Mouse (Mus musculus) left cerebral cortex, adult 2 months (tissue): ENCODE data around the gene Aqp6. TPM values are rescaled to one million over a fixed set of nuclear protein-coding genes. Genes with fewer than 3 reads are reported as not detected.

ENCODE experiments used
- DNase-seq, 2 experiments: peaks; one replicate each; pipeline ENCODE4 v3.0.0; 2021 to 2022; ENCODE audit warnings: low spot score in 2 of 2, mixed read lengths in 1 of 2; ENCODE audit errors: extremely low spot score in 1 of 2
- H3K27ac ChIP-seq: fragments of 200-600 bp; 2 replicates; pipeline ENCODE4 v1.8.1; 2022
- H3K4me3 ChIP-seq: fragments of 200-600 bp; 2 replicates; pipeline ENCODE4 v1.8.1; 2022
- CTCF ChIP-seq: fragments of 200-600 bp; IDR thresholded peaks from 2 replicates; pipeline ENCODE4 v1.8.1; 2022; ENCODE audit warnings: antibody characterized with exemption, mild to moderate bottlenecking, moderate library complexity
- intact Hi-C: fragments of 180-260 bp; cut with DNase I; formaldehyde crosslinking; loops from one replicate; pipeline ENCODE4 v1.15.1; 2025
- total RNA-seq, 2 experiments: library from RNA; stranded (reverse); gene quantifications; 2 replicates each; pipeline ENCODE4 v1.2.3; 2021

The Aqp6 gene
- total RNA-seq, 2 experiments from 2014 or later, result 0.61 to 0.70 TPM

DNA sequence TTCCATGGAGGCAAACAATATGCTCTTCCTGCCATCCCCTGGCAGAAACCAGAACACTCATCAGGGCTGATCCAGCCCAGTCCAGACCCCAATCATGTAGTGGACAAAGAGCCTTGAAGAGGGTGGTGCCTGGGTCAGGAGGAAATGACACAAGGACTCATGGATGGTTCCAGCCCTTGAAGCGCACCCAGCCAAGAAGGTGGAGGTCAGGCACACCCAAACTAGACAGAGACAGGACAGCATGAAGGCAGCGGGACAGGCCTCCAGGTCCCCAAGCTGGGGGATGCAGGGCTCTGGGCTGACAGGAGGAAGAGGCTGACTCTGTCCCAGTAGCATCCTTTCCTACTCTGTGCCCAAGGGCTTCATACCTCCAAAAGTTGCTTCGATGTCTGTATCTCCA is 14.7 kb upstream of the Aqp6 start:
- Histone ChIP-seq H3K27ac (no peak overlapping the region), H3K4me3 (no peak overlapping the region)
- intact Hi-C loops, result no loop called here
- DNase-seq, result no peak
- TF ChIP-seq CTCF, result no peak

DNA sequence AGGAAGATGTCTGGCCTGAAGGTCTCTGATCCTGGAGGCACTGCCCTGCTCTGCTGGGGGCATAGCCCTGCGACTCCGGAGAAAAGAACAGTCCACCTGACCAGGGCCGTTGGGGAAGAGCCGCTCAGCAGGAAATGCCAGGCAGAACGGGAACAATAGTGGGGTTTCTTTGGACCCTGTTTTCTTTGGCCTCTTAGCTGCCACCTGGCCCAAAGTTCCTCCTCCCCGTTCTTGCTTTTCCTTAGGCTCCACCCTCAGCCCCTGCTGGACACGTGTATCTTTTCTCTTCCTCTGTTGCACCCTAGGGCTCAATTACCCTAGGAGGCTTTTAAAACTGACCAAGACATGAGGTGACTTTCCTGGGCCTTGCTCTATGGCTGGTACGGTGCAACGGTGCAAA is 12.0 kb upstream of the Aqp6 start:
- Histone ChIP-seq H3K4me3 (no peak overlapping the region), H3K27ac (no peak overlapping the region)
- DNase-seq, result no peak
- intact Hi-C loops, result no loop called here
- no peak for TF ChIP-seq CTCF

DNA sequence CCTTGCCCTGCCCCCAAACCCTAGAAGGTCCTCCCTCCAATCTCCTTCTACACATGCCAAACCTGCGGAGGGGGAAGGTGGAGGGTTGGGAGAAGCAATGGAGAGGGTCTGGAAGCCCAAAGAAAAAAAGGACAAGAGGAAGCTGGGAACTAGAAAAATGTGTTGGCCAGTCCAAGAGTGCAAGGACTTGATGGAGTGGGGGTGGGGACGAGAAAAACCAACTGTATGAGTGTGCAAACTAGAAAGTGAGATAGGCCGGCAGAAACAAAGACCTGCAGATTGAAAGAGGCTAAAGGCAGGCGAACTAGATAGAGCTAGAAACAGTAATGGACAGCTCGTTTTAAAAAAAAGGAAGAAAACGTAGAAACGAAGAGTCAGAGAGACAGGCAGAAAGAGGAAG is 11.5 kb upstream of the Aqp6 start:
- H3K27ac ChIP-seq, result no peak overlapping the region
- no peak for DNase-seq
- TF ChIP-seq CTCF, result no peak
- no peak overlapping the region for H3K4me3 ChIP-seq
- intact Hi-C loops, result no loop called here

DNA sequence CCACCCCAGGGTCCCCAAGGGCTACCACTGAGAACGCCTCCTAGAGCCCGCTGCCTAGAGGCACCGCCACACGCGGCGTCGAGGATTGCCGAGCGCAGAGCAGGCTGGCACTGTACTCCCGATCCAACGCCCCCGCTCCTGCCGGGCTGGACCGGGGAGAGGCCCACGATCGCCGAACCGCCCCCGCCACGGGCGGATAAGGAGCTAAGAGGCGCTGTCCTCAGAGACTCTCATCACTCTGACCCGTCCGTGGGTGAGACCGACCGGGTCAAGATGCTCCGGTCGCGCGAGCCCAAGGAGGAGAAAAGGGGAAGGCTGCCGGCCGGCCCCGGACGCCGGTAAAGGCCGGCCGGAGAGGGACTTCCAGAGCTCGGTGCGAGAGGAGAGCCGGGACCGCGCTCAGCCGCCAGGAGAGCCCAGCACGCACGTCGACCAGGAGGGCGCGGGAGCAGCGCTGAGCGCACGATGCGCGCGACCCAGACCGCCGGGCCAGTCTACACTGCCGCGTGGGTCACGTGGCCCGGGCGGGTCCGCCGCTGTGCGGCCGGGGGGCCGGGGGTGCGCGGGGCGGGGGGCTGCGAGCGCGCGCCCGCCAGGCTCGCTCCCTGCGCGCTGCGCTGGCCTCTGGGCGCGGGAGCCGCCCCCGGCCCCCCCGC is 10.6 kb upstream of the Aqp6 start, which contains the start of gene Aqp5:
Aqp5 (plus strand) TSS at position 354 of the 656 bp plus-strand sequence.
- intact Hi-C loops, result no loop called here
- no peak within 1 kb of the TSS for H3K4me3 ChIP-seq
- TF ChIP-seq CTCF, result no peak

DNA sequence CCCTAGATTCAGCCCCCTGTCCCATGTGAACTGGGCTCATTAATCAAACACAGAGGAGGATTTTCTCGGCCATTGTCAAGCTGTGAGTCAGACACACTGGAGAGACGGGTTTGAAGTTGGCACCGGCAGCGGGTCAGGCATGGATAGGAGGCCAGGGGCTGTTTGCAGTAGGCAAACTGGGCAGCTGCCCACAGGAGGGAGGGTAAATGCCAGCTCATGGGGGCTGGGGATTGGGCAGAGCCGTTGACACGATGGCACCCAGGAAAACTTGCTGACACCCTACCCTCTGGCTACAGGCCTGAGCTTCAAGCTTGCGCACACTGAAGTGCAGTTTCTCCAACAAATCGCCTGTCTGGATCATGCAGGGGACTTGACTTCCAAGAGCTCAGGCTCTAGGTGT is 9.0 kb upstream of the Aqp6 start:
- DNase-seq, result no peak
- Histone ChIP-seq H3K4me3 (no peak overlapping the region), H3K27ac (no peak overlapping the region)
- no peak for TF ChIP-seq CTCF
- intact Hi-C loops, result no loop called here

More for the DNA sequence above, 10.6 kb upstream of the Aqp6 start, which contains the start of gene Aqp5:
- H3K27ac ChIP-seq, result no peak within 1 kb of the TSS
- DNase-seq, result no peak

DNA sequence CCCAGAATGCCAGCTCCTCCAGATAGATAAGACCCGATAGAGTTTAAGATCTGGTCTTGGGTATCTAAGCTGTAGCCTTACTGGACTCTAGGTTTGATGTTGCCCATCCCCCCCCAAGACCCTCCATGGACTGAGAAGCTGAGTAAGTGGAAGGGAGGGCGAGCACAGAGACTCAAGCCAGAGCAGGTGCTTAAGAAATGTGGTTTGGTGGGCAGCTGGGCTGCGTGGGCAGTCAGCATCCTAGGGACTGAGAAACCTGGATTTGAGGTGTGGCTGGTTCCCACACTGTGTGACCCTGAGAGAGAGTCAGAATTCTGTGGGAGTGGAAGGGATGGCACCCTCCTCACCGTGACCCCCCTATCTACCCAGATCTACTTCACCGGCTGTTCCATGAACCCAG is 8.3 kb upstream of the Aqp6 start:
- TF ChIP-seq CTCF, result no peak
- no peak for DNase-seq
- intact Hi-C loops, result no loop called here
- Histone ChIP-seq H3K4me3 (no peak overlapping the region), H3K27ac (no peak overlapping the region)

DNA sequence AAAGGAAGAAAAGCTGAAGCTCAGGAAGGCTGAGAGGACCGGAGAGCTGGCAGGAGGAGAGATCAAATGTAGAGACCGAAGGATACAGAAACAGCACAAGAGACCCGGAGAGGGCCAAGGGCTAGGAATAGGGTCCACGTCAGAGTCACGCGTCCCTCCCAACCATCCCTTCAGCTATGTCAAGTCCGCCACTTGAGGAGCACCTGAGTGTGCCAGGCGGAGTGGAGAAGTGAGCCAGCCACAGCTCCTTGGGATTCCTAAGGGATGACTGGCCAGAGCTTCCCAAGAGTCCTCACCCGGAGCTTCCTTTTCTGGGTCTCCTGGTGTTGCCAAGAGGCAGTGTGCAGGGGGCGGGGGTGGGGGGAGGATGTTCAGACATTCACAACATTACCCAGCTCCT is 6.2 kb upstream of the Aqp6 start:
- TF ChIP-seq CTCF, result no peak
- DNase-seq, result no peak
- Histone ChIP-seq H3K27ac (no peak overlapping the region), H3K4me3 (no peak overlapping the region)
- intact Hi-C loops, result loop anchor here (2.0 to 5.0 kb wide), 2 partner anchors 98 to 307 kb away; no protein-coding TSS in a partner anchor

DNA sequence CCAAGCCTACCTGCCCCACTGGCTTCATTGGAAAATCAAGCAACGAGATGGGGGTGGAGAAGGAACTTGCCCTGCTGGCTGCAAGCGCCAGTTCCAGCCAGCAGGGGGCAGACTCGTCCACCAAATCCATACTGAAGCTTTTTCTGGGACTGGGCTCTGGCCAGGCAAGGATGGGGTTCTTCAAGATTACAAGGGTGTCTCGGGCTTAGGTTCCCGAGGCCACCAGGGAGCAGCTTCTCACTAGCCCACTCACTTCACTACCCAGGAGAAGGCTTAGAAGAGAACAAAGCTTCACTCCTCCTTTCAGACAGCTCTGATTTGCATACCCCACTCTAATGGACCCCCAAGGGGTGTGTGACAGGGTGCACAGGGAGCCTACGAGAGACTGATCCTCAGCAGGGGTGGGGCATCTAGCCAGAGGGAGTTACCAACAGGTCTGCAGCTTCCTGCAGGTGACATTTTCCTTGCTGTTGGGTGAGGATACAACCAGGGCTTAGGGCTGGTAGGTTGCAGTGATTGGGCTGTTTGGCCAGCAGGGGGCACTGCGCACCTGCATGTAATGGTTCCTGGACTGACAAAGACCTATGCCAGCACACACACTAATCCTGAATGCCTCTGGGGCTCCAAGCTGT is 5.0 kb upstream of the Aqp6 start:
- peak; percentile 85 to 88 for DNase-seq
- intact Hi-C loops, result loop anchor here (1.0 to 5.0 kb wide), 5 partner anchors 69 to 306 kb away; no protein-coding TSS in a partner anchor
- H3K27ac ChIP-seq, result no peak overlapping the region
- H3K4me3 ChIP-seq, result no peak overlapping the region
- TF ChIP-seq CTCF, result peak; percentile 68

DNA sequence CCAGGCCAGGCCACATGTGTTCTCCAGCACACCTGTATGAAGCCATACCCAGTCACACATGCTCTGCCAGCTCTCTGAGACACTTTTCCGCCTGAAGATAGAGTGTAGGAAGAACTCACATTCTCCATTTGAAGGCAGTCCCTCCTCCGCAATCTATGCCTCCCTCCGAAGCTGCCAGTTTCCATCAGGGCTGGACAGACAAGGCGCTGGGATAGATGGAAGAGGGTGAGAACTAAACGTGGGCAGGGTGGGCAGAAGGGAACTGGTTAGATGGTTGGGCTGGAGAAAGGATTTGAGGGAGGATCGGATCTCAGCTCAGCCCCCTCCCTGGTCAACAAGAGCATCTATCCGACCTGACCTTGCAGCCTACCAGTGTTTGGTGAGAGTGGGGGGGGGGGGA is 4.4 kb upstream of the Aqp6 start:
- Histone ChIP-seq H3K27ac (no peak overlapping the region), H3K4me3 (no peak overlapping the region)
- intact Hi-C loops, result loop anchor here (1.0 to 5.0 kb wide), 5 partner anchors 68 to 305 kb away; no protein-coding TSS in a partner anchor
- DNase-seq, result no peak
- no peak for TF ChIP-seq CTCF

DNA sequence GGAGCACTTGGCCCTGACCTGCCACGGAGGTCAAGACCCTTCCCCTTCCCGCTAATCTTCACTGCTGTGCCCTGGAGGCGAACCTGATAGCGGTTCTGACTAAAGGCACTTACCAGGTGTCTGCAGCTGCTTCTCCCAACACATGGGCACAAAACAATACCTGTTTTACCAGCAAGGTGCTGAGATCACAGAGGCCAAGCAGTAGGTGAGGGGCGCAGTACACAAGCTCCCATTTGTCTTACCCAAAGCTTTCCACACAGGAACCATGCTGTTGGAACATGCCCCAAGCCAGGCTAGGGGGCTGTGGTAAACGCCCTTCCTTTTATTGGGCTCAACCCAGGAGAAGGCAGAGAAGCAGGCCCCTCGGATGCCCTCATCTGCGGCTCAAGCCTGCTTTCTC is 3.6 kb upstream of the Aqp6 start:
- TF ChIP-seq CTCF, result no peak
- DNase-seq, result no peak
- no peak overlapping the region for H3K27ac ChIP-seq
- intact Hi-C loops, result loop anchor here (2.0 to 5.0 kb wide), 2 partner anchors 181 to 305 kb away; no protein-coding TSS in a partner anchor
- no peak overlapping the region for H3K4me3 ChIP-seq

DNA sequence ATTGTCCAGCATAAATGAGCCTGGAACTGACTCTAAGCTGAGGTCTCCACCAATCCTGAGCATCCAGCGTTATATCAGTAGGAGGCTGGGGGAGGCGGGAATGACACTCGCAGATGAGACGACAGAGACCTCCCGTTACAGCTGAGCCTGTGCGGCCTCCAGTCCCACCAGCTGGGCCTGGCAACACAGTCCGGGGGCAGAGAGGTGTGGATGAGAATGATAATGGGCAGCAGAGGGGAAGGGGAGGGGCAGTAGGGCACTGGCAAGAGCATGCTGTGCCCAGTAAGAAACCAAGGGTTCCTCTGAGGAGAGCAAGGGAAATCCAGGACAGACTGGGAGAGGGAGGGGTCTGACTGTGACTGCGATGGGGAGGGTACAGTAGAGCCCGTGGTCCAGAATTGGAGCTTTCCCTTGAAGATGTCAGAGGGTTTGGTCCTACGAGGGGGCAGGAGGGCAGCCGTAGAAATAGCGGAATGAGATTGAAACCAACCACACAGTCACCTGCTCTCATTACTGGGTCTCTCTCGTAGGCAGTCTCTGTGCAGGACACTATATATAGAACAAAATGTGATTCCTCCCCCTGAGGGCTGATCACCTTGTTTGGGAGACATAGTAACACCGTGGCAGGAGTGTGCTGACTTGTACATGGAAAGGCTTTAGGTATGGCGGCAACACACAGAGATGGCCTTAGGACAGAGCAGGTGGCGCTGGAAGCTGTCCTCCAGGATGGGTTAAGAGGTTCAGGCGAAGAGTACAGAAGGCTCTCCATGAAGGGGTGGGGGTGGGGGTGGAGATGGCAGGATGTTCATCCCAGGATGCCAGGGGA is 1.7 kb upstream of the Aqp6 start:
- Histone ChIP-seq H3K27ac (no peak overlapping the region), H3K4me3 (no peak overlapping the region)
- intact Hi-C loops, result loop anchor here (5.0 kb wide), 1 partner anchor 303 kb away; no protein-coding TSS in a partner anchor
- TF ChIP-seq CTCF, result no peak
- DNase-seq, result no peak

DNA sequence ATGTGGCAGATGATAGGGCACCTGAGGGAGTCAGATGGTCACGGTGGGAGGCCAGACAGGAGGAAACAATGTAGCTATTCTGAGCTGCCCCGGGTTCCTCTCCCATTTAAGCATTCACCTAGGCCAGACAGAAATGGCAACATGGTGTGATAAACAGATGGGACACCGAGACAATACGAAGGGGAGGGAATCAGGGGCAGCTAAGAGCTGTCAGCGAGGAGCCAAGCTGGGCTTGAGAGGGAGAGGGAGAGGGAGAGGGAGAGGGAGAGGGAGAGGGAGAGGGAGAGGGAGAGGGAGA is 572 bp downstream of the Aqp6 start:
- no peak overlapping the region for H3K27ac ChIP-seq
- TF ChIP-seq CTCF, result no peak
- DNase-seq, result no peak
- intact Hi-C loops, result no loop called here
- no peak overlapping the region for H3K4me3 ChIP-seq
